Mouse (Mus musculus) cortical plate, adult 2 months (tissue): ENCODE results near the gene Thsd1. TPM values are rescaled to one million over a fixed set of nuclear protein-coding genes. Genes with fewer than 3 reads are reported as not detected.

ENCODE experiments used
- H3K27ac ChIP-seq: fragments of 200-500 bp; 2 replicates; pipeline ENCODE4 v1.5.1; 2012; ENCODE audit warnings: low read length, control low read depth, inconsistent platforms; ENCODE audit not compliant: insufficient read depth
- H3K4me1 ChIP-seq: fragments of 200-500 bp; 2 replicates; pipeline ENCODE4 v1.6.1; 2011; ENCODE audit warnings: low read length; ENCODE audit not compliant: control insufficient read depth, insufficient read depth
- H3K4me3 ChIP-seq: fragments of 200-500 bp; 2 replicates; pipeline ENCODE4 v1.5.1; 2011; ENCODE audit warnings: mild to moderate bottlenecking, low read length, control low read depth; ENCODE audit not compliant: insufficient read depth
- CTCF ChIP-seq: fragments of 200-500 bp; IDR thresholded peaks from 2 replicates; pipeline ENCODE4 v1.5.1; 2011; ENCODE audit warnings: mild to moderate bottlenecking, control low read depth, low read length; ENCODE audit not compliant: insufficient read depth; ENCODE audit errors: extremely low read depth
- POLR2A ChIP-seq: fragments of 200-500 bp; IDR thresholded peaks from 2 replicates; pipeline ENCODE4 v1.6.1; 2011; ENCODE audit warnings: mild to moderate bottlenecking, low read length, control low read depth; ENCODE audit not compliant: insufficient read depth; ENCODE audit errors: extremely low read depth
- polyA plus RNA-seq: library from polyadenylated mRNA; depleted of rRNA; stranded (reverse); fragments of >200 nt; gene quantifications from 2 replicates; pipeline ENCODE4 v1.2.3, GENCODE M21; 2012; rRNA removed

Gene Thsd1
- 4.7 and 5.6 TPM in 2 replicates for polyA plus RNA-seq

GRCm38 (mm10) chr8:22227061-22227877 is at the start of gene Thsd1:
TSS of gene Thsd1 (plus strand) at chr8:22227313.
- Histone ChIP-seq H3K27ac (no peak within 1 kb of the TSS), H3K4me1 (no peaks in the 10 kb centered on the region), H3K4me3 (peak within 1 kb of the TSS; percentile 29)
- TF ChIP-seq CTCF (no peak), POLR2A (no peak)

GRCm38 (mm10) chr8:22184884-22185283 is 42.2 kb upstream of the Thsd1 start:
- Histone ChIP-seq H3K27ac (no peak overlapping the region), H3K4me3 (peak overlapping the region; percentile 37; the same call in 1 of the 2 replicates), H3K4me1 (no peaks in the 10 kb centered on the region)
- no peak for TF ChIP-seq CTCF
- no peak for TF ChIP-seq POLR2A

- Histone ChIP-seq H3K27ac (no peak within 1 kb of the TSS), H3K4me1 (no peaks in the 10 kb centered on the region), H3K4me3 (peak within 1 kb of the TSS; percentile 37)
- TF ChIP-seq POLR2A (0 out of 2 replicates have a peak, but pooled peaks have one; percentile 13), CTCF (no peak)
Measured at GRCm38 (mm10) chr8:22185431-22186397, 41.4 kb upstream of the Thsd1 start, which contains the start of gene Ckap2. TSS of gene Ckap2 (minus strand) at chr8:22185819.

- Histone ChIP-seq H3K4me1 (peaks cover under 1% of the 10 kb centered on the region; the same call in 1 of the 2 replicates), H3K4me3 (peak within 1 kb of the TSS; percentile 60), H3K27ac (peak within 1 kb of the TSS; percentile 99)
- TF ChIP-seq POLR2A (no peak), CTCF (peak; percentile 66)
Measured at GRCm38 (mm10) chr8:22192660-22193431, 34.3 kb upstream of the Thsd1 start, which contains the start of gene Vps36. TSS of gene Vps36 (plus strand) at chr8:22192809.

- Histone ChIP-seq H3K27ac (peak overlapping the region; percentile 99), H3K4me3 (peak overlapping the region; percentile 60), H3K4me1 (peaks cover 2% of the 10 kb centered on the region; the same call in 1 of the 2 replicates)
- TF ChIP-seq POLR2A (no peak), CTCF (no peak)
Measured at GRCm38 (mm10) chr8:22193432-22194010, 33.6 kb upstream of the Thsd1 start.

- TF ChIP-seq POLR2A (no peak), CTCF (no peak)
- Histone ChIP-seq H3K4me1 (peaks cover 2% of the 10 kb centered on the region; the same call in 1 of the 2 replicates), H3K27ac (no peak overlapping the region), H3K4me3 (no peak overlapping the region)
Measured at GRCm38 (mm10) chr8:22197914-22198313, 29.2 kb upstream of the Thsd1 start.

- H3K4me3 ChIP-seq: no peak overlapping the region
- TF ChIP-seq CTCF: no peak
- TF ChIP-seq POLR2A: no peak
- 0 out of 2 replicates have a peak, but pooled peaks cover 2% of the 10 kb centered on the region for H3K4me1 ChIP-seq
- H3K27ac ChIP-seq: no peak overlapping the region
Measured at GRCm38 (mm10) chr8:22199481-22199880, 27.6 kb upstream of the Thsd1 start.

GRCm38 (mm10) chr8:22207535-22207934 is 19.6 kb upstream of the Thsd1 start:
- TF ChIP-seq POLR2A (no peak), CTCF (no peak)
- Histone ChIP-seq H3K4me3 (no peak overlapping the region), H3K27ac (no peak overlapping the region)

More at GRCm38 (mm10) chr8:22207535-22207934, 19.6 kb upstream of the Thsd1 start:
- H3K4me1 ChIP-seq: no peaks in the 10 kb centered on the region
